Mouse (Mus musculus): ENCODE results near the gene Klc2. TPM values are rescaled to one million over a fixed set of nuclear protein-coding genes. Genes with fewer than 3 reads are reported as not detected.
"Not testable (repeated sequence)": the region's sequence is repeated elsewhere in the genome, so short reads cannot be mapped to it uniquely, and the experiment has no call there.

Klc2 gene
- polyA plus RNA-seq (2015; fragmentation: Nextera tagmentation; extraction: Ambion mirVana): 48.1 and 55.5 TPM in 2 replicates

- Histone ChIP-seq H3K36me3 (ENCODE audit: control insufficient read depth, insufficient read depth) (no peaks in the 10 kb centered on the region; the same call in 1 of the 2 replicates), H3K27ac (ENCODE audit: low read length) (peak within 1 kb of the TSS; percentile 81), H3K9me3 (ENCODE audit: control insufficient read depth, low read length) (no peaks in the 10 kb centered on the region), H3K4me3 (replicated peaks; ENCODE audit: low read length) (peak within 1 kb of the TSS; percentile 63), H3K4me1 (replicated peaks; ENCODE audit: control insufficient read depth, insufficient read depth, low read length) (peaks cover 19% of the 10 kb centered on the region), H3K27me3 (replicated peaks; ENCODE audit: control insufficient read depth, insufficient read depth, low read length) (no peaks in the 10 kb centered on the region), H3K4me2 (ENCODE audit: low read length) (peak within 1 kb of the TSS; percentile 56), H3K9ac (replicated peaks; ENCODE audit: low read depth, low read length) (peak within 1 kb of the TSS; percentile 77)
- no peak for ATAC-seq
- 0% methylated on average over 18 of the region's 18 CpGs for WGBS
Observed at GRCm38 (mm10) chr19:5118384-5118698, at the start of gene Klc2. Klc2 (minus strand) TSS chr19:5118560.

GRCm38 (mm10) chr19:5167477-5167876, 49.1 kb upstream of the Klc2 start:
- H3K4me1 ChIP-seq (replicated peaks; ENCODE audit: control insufficient read depth, insufficient read depth, low read length): no peaks in the 10 kb centered on the region
- no peaks in the 10 kb centered on the region for H3K27me3 ChIP-seq (replicated peaks; ENCODE audit: control insufficient read depth, insufficient read depth, low read length)
- no peak overlapping the region for H3K9ac ChIP-seq (replicated peaks; ENCODE audit: low read depth, low read length)
- ATAC-seq: no peak
- H3K9me3 ChIP-seq (ENCODE audit: control insufficient read depth, low read length): no peaks in the 10 kb centered on the region
- WGBS: 91% methylated on average over 4 of the region's 4 CpGs
- H3K4me3 ChIP-seq (replicated peaks; ENCODE audit: low read length): no peak overlapping the region
- no peak overlapping the region for H3K4me2 ChIP-seq (ENCODE audit: low read length)
- H3K36me3 ChIP-seq (ENCODE audit: control insufficient read depth, insufficient read depth): no peaks in the 10 kb centered on the region
- H3K27ac ChIP-seq (ENCODE audit: low read length): no peak overlapping the region

DNA sequence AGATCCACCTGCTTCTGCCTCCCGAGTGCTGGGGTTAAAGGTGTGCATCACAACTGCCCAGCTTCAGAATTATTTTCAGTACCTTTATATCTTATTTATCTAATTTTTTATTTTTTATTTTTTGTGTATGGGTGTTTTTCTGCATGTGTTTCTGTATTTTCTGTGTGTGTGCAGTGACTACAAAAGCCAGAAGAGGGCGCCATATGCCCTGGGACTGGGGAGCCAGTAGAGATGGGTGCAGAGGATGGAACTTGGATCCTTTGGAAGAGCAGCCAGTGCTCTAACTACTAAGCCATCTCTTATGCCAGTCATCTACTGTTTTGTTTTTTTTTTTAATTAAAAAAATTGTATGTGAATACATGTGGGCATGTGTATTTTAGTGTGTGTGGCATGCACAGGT, 46.0 kb upstream of the Klc2 start:
- WGBS: 55% methylated on average over 2 of the region's 2 CpGs
- Histone ChIP-seq H3K27me3 (replicated peaks; ENCODE audit: control insufficient read depth, insufficient read depth, low read length) (no peaks in the 10 kb centered on the region), H3K4me2 (ENCODE audit: low read length) (no peak overlapping the region), H3K9me3 (ENCODE audit: control insufficient read depth, low read length) (no peaks in the 10 kb centered on the region), H3K27ac (ENCODE audit: low read length) (no peak overlapping the region), H3K4me3 (replicated peaks; ENCODE audit: low read length) (no peak overlapping the region), H3K4me1 (replicated peaks; ENCODE audit: control insufficient read depth, insufficient read depth, low read length) (no peaks in the 10 kb centered on the region), H3K9ac (replicated peaks; ENCODE audit: low read depth, low read length) (no peak overlapping the region), H3K36me3 (ENCODE audit: control insufficient read depth, insufficient read depth) (no peaks in the 10 kb centered on the region)
- no peak for ATAC-seq

DNA sequence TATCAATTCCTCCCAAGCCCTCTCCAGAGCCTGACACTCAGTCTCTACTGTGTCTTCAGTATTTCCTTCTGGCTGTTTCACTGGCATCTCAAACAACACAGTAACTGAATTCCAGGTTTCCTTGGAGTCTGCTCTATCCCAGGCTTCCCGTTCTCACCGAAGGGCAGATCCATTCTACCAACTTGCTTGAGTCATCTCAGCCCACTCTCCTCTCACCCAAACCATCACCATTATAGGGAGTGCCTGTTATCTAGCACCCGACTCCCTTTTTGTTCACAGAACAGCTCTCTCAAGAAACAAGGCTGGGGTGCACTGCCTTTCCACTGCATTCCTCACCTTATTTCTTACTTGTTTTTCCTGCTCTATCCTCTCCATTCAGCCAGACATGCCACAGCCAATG, 43.6 kb upstream of the Klc2 start:
- Histone ChIP-seq H3K9ac (replicated peaks; ENCODE audit: low read depth, low read length) (no peak overlapping the region), H3K4me1 (replicated peaks; ENCODE audit: control insufficient read depth, insufficient read depth, low read length) (no peaks in the 10 kb centered on the region), H3K27me3 (replicated peaks; ENCODE audit: control insufficient read depth, insufficient read depth, low read length) (no peaks in the 10 kb centered on the region), H3K9me3 (ENCODE audit: control insufficient read depth, low read length) (no peaks in the 10 kb centered on the region), H3K4me3 (replicated peaks; ENCODE audit: low read length) (no peak overlapping the region), H3K27ac (ENCODE audit: low read length) (no peak overlapping the region), H3K4me2 (ENCODE audit: low read length) (no peak overlapping the region), H3K36me3 (ENCODE audit: control insufficient read depth, insufficient read depth) (no peaks in the 10 kb centered on the region)
- no peak for ATAC-seq
- WGBS: 94% methylated on average over 3 of the region's 3 CpGs

GRCm38 (mm10) chr19:5152261-5152660, 33.9 kb upstream of the Klc2 start:
- no peak overlapping the region; the same call in 1 of the 2 replicates for H3K27ac ChIP-seq (ENCODE audit: low read length)
- no peaks in the 10 kb centered on the region for H3K4me1 ChIP-seq (replicated peaks; ENCODE audit: control insufficient read depth, insufficient read depth, low read length)
- no peaks in the 10 kb centered on the region for H3K9me3 ChIP-seq (ENCODE audit: control insufficient read depth, low read length)
- H3K36me3 ChIP-seq (ENCODE audit: control insufficient read depth, insufficient read depth): 0 out of 2 replicates have a peak, but pooled peaks cover 7% of the 10 kb centered on the region
- ATAC-seq: no peak
- no peak overlapping the region for H3K9ac ChIP-seq (replicated peaks; ENCODE audit: low read depth, low read length)
- WGBS: 88% methylated on average over 6 of the region's 6 CpGs
- H3K4me3 ChIP-seq (replicated peaks; ENCODE audit: low read length): no peak overlapping the region
- no peaks in the 10 kb centered on the region for H3K27me3 ChIP-seq (replicated peaks; ENCODE audit: control insufficient read depth, insufficient read depth, low read length)
- H3K4me2 ChIP-seq (ENCODE audit: low read length): no peak overlapping the region

- H3K9ac ChIP-seq (replicated peaks; ENCODE audit: low read depth, low read length): no peak overlapping the region
- H3K27ac ChIP-seq (ENCODE audit: low read length): peak overlapping the region; percentile 23; the same call in 1 of the 2 replicates
- ATAC-seq: no peak
- no peak overlapping the region for H3K4me3 ChIP-seq (replicated peaks; ENCODE audit: low read length)
- 0 out of 2 replicates have a peak, but pooled peaks cover 8% of the 10 kb centered on the region for H3K36me3 ChIP-seq (ENCODE audit: control insufficient read depth, insufficient read depth)
- no peaks in the 10 kb centered on the region for H3K4me1 ChIP-seq (replicated peaks; ENCODE audit: control insufficient read depth, insufficient read depth, low read length)
- no peaks in the 10 kb centered on the region for H3K27me3 ChIP-seq (replicated peaks; ENCODE audit: control insufficient read depth, insufficient read depth, low read length)
- no peak overlapping the region for H3K4me2 ChIP-seq (ENCODE audit: low read length)
- 87% methylated on average over 5 of the region's 5 CpGs for WGBS
- no peaks in the 10 kb centered on the region for H3K9me3 ChIP-seq (ENCODE audit: control insufficient read depth, low read length)
Observed at GRCm38 (mm10) chr19:5151741-5152140, 33.4 kb upstream of the Klc2 start.

- no peaks in the 10 kb centered on the region for H3K27me3 ChIP-seq (replicated peaks; ENCODE audit: control insufficient read depth, insufficient read depth, low read length)
- H3K27ac ChIP-seq (ENCODE audit: low read length): no peak overlapping the region
- H3K4me1 ChIP-seq (replicated peaks; ENCODE audit: control insufficient read depth, insufficient read depth, low read length): no peaks in the 10 kb centered on the region
- ATAC-seq: peak; percentile 54; the same call in 1 of the 2 replicates
- no peaks in the 10 kb centered on the region for H3K9me3 ChIP-seq (ENCODE audit: control insufficient read depth, low read length)
- H3K9ac ChIP-seq (replicated peaks; ENCODE audit: low read depth, low read length): no peak overlapping the region
- H3K4me2 ChIP-seq (ENCODE audit: low read length): no peak overlapping the region
- H3K4me3 ChIP-seq (replicated peaks; ENCODE audit: low read length): no peak overlapping the region
- 32% methylated on average over 3 of the region's 3 CpGs for WGBS
- 0 out of 2 replicates have a peak, but pooled peaks cover 9% of the 10 kb centered on the region for H3K36me3 ChIP-seq (ENCODE audit: control insufficient read depth, insufficient read depth)
Observed at GRCm38 (mm10) chr19:5151331-5151730, 33.0 kb upstream of the Klc2 start.

GRCm38 (mm10) chr19:5150358-5150757, 32.0 kb upstream of the Klc2 start:
- WGBS: 91% methylated on average over 6 of the region's 6 CpGs
- no peak overlapping the region for H3K4me3 ChIP-seq (replicated peaks; ENCODE audit: low read length)
- H3K9ac ChIP-seq (replicated peaks; ENCODE audit: low read depth, low read length): no peak overlapping the region
- no peak overlapping the region for H3K27ac ChIP-seq (ENCODE audit: low read length)
- no peak for ATAC-seq
- H3K4me2 ChIP-seq (ENCODE audit: low read length): no peak overlapping the region
- H3K36me3 ChIP-seq (ENCODE audit: control insufficient read depth, insufficient read depth): peaks cover 11% of the 10 kb centered on the region; the same call in 1 of the 2 replicates
- H3K27me3 ChIP-seq (replicated peaks; ENCODE audit: control insufficient read depth, insufficient read depth, low read length): no peaks in the 10 kb centered on the region
- no peaks in the 10 kb centered on the region for H3K4me1 ChIP-seq (replicated peaks; ENCODE audit: control insufficient read depth, insufficient read depth, low read length)
- H3K9me3 ChIP-seq (ENCODE audit: control insufficient read depth, low read length): no peaks in the 10 kb centered on the region

- not testable (repeated sequence) for H3K4me2 ChIP-seq (ENCODE audit: low read length); H3K9me3 ChIP-seq (ENCODE audit: control insufficient read depth, low read length); H3K36me3 ChIP-seq (ENCODE audit: control insufficient read depth, insufficient read depth); H3K4me3 ChIP-seq (replicated peaks; ENCODE audit: low read length); H3K4me1 ChIP-seq (replicated peaks; ENCODE audit: control insufficient read depth, insufficient read depth, low read length); H3K9ac ChIP-seq (replicated peaks; ENCODE audit: low read depth, low read length); ATAC-seq; H3K27me3 ChIP-seq (replicated peaks; ENCODE audit: control insufficient read depth, insufficient read depth, low read length); H3K27ac ChIP-seq (ENCODE audit: low read length)
- WGBS: 100% methylated on average over 4 of the region's 6 CpGs
Observed at GRCm38 (mm10) chr19:5149041-5149440, 30.7 kb upstream of the Klc2 start.

GRCm38 (mm10) chr19:5139640-5140039, 21.3 kb upstream of the Klc2 start:
- no peak overlapping the region for H3K4me3 ChIP-seq (replicated peaks; ENCODE audit: low read length)
- H3K36me3 ChIP-seq (ENCODE audit: control insufficient read depth, insufficient read depth): no peaks in the 10 kb centered on the region; the same call in 1 of the 2 replicates
- H3K4me1 ChIP-seq (replicated peaks; ENCODE audit: control insufficient read depth, insufficient read depth, low read length): no peaks in the 10 kb centered on the region
- H3K27me3 ChIP-seq (replicated peaks; ENCODE audit: control insufficient read depth, insufficient read depth, low read length): no peaks in the 10 kb centered on the region
- no peaks in the 10 kb centered on the region for H3K9me3 ChIP-seq (ENCODE audit: control insufficient read depth, low read length)
- WGBS: 0% methylated on average over 2 of the region's 2 CpGs
- no peak overlapping the region for H3K27ac ChIP-seq (ENCODE audit: low read length)
- H3K9ac ChIP-seq (replicated peaks; ENCODE audit: low read depth, low read length): no peak overlapping the region
- peak; percentile 20; the same call in 1 of the 2 replicates for ATAC-seq
- H3K4me2 ChIP-seq (ENCODE audit: low read length): no peak overlapping the region
